Mouse (Mus musculus) retina, embryonic 14.5 days (tissue): ENCODE measurements around the gene Smco4.
A peak's percentile ranks its signal among the peaks of the same experiment; 100 is the strongest.

ENCODE experiments used
- DNase-seq: peaks from one replicate; pipeline ENCODE4 v3.0.0-alpha.2; 2015; ENCODE audit warnings: low spot score

Smco4 gene

DNA sequence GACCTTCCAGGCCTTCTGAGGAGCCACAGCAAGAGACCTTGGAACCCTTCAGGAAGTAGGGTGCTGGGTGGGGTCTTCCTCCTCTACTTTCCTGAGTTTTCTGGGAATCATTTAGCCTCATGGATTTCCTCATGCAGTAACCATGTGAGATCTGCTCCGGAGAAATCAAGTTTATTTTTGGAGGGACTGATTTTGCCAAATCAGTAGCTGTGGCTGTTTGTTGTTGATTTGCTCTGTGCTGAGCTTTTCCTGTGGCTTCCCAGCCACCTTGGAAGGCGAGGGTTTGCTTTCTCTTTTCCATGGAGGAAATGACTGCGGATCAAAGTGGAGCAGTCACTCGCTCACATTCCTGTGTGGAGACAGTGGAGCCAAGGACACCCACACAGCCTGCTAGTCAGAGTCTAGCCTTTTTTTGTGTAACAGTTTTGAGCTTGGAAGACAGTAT is 14.2 kb downstream of the Smco4 start:
- DNase-seq, result no peak

DNA sequence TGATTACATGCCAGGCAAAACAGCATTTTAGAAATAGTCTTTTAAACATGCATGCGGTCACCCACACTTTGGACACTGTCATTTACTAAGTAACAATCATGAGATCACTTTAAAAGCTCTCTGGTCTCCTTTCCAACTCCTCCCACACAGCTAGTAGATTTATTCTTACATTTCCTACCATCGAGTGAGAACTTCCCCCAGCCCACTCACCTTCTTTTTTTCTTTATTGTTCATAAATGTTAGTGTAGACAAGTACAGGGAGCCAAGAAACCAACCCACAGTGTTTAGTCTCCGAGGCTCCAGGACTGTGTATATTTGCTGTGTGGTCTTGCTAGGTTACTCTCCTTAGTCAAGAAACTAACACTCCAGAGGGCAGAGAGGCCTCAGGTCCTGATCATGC is 16.1 kb downstream of the Smco4 start:
- DNase-seq, result no peak

DNA sequence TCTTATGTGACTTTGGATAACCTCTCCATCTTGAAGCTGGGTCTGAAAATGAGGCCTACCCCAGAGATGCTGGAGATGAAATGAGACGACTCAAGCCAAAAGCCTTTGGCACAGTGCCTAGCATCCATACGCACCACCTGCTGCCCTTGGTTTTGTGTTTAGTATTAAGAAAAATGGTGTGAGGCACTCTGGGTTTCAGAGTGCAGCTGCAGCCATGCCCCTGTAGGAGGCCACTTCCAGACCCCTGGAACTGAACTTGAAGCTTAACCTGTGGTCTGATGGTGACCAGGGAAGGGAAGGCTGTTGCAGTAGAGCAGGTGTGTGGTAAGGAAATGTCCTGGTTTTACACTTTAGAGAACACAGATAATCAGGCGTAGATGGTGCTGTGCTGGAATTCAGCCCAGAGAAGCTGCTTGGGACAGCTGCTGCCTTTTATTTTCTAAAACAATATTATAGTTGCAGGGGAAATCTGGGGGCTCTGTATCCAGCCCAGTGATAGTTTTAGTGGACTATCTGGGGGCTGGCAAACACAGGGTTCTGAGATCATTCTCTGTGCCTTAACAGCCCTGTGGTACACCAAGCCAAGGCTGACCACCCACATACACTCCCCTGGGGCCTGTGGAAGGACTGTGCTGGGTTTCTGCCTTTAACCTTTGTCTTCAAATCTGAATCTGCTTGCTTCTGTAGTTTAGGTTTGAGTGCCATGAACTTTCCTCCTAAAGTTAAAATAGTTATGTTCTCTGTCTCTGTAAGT is 17.5 kb downstream of the Smco4 start:
- DNase-seq, result no peak

DNA sequence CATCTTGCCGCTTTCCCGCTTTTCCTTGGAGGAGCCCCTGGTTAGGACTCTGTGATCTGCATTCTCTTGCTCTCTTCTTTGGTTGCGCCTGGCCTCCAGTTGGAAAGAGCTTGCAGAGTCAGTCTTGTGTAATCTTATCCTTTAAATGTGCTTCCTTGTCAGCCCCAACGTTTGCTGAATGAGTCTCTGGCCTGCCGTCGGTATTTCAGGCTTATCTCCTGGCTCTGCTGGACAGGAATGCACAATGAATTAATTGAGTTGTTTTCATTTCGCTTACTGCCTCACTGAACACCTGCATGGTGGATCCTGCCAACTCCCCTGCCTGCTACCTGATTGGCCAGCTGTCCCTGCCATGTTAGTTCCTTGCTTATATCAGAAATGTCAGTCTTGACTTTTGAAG is 19.7 kb downstream of the Smco4 start:
- DNase-seq, result no peak

DNA sequence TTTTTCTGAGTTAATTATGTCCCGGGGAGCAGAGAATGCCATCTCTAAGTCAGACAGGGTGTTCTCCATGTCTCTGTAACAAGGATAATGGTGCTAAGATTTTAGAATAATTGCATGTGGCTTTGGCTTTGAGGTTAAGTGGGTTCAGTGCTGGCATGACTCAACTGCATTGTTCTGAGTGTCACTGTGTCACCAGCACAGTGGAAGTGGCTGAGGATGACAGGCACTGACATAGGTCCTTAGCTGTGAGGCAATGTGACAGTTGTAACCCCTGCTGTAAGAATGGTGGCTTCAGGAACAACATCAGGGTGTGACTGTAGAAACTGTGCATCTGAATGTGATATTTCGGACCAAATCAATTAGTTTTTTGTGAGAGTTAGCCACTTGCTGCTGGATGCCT is 22.8 kb downstream of the Smco4 start:
- peak; percentile 37 for DNase-seq

DNA sequence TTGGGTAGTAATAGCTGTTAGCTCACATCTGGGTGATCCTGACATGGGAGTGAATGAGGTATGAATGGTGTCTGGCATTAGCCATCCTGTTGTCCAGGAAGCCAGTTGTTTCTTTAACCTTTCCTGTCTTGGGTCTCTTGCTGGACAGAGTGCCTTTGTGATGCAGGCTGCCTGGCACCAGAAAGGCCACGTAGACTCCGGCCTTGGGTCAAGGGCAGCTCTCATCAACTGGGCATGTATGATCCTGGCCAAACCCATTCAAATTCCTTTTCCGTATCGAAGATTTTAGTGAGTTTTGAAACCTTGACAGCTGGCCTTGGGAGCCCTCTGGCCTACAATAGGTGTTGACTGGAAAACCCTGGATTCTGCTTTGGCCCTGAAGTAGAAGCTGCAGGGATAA is 24.7 kb downstream of the Smco4 start:
- no peak for DNase-seq

DNA sequence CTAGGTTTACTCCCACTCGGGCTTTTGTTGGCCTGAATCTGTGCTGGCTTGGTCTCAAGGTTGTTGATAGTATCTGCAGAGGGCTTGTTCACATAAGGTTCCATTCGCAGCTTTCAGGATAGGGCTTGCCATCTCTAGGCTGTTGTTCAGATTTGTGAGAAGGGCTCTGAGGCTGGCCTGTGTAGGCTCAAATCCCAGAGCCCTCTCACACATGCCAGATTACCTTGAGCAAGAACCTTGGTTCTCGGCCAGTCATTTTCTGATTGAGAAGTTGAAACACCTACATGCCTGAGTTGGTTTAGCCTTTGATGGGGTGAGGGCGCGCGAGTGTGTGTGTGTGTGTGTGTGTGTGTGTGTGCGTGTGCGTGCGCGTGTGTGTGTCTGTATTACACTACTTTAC is 29.1 kb downstream of the Smco4 start:
- no peak for DNase-seq

DNA sequence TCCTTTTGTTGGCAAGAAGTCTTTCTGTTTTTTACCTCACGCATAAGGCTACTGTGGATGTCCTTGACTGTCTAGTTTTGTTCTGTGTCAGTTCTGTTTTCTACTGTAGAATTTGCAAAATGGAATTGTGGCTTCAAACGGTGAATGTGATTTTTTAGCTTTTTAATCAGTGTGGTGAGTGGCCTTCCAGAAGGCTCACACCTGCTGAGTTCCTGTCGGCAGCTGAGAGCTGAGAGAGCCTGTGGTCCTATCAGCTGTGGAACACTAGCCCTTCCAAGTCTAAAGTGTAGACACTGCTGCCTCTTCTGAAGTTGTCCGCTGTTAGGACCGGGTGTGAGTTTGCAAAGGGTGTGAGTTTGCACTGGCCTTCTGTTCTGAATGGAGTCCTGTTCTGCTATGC is 29.7 kb downstream of the Smco4 start:
- DNase-seq, result no peak

DNA sequence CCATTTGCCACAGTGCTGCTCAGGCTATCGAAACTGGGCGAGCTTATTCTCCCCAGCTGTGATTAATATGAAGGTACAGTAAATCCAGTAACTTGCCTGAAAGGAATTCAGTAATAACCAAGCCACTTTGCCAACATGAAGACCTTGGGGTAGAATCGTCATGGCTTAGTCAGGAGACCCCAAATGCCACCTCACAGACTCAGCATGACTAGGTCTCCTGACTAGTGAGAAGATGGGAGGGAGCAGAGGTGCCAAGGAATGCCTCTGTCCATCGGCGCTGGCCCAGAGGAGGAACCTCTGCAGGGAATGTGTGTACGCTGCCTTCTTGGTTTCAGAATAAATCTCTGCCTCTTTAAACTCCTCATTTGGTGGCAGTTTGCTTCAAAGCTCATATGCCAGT is 30.4 kb downstream of the Smco4 start:
- no peak for DNase-seq

DNA sequence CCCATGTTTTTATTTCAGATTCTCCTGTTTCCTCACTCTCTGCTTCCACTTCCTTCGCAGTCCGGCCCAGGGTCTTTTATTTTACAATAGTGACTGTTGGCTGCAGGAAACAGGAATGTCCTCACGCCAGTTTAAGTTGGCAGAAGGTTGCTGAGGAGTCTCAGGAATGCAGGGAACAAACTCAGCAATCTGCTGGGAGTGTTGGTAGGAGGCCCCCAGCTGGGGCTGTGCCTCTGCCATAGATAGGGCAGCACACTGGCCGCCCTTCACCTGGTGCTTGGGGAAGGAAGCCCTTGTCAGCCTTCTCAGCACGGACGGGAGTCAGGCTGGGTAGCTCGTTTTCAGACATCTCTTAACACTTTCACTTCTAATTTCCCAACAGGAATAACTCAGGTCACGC is 32.0 kb downstream of the Smco4 start:
- DNase-seq, result no peak

DNA sequence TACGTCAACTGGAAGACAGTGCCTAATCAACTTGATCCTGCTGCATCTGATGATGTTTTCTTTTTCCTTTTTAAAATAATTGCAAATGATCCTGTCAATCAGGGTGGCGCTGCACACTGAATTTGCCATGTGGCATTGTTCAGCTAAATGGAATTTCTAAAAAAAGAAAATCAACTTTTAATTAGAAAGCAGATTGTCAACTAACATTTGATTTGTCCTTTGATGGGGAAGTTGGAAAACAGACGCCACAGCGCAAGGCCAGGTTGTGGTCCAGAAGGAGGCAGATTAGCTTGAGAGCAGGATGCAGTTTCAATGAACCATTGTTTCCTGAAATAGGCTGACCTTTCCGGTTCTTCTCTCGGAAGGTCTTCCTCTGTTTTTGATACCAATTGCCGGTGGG is 33.3 kb downstream of the Smco4 start:
- no peak for DNase-seq

DNA sequence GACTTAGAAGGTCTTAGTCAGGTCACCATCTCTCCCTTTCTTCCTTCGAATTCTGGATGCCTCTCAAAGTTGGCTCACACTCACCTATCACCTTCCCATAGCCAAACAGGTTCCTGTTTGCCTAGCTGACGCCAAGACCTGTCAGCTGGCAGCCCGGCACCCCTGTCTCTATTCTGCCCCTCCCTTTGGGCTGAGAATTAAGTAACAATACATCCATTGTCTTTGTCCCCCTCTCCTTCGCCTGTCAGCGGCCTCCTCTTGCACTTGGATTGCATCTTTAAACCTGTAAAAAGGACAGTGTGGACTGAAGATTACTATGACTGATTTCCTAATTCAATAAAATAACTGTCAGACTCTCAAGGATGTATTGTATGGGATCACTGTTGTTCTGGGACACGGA is 34.6 kb downstream of the Smco4 start:
- no peak for DNase-seq

DNA sequence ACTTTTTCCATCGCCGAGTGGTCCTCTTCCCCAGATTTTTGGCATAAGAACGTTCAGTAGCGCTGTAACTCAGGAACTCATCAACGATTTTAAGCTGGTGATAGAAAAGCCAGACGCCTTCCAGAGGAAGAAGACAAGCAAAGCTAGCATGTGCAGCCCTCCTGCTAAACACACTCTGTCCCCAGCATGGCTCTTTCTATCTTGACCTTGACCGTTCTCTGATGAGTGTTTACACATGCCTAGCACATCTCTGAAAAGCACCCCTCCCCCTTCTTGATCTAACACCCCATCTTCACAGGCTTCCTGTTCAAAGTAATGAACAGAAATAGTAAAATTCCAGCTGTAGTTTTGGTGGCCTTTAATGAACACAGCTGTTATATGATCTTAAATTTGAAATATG is 35.1 kb downstream of the Smco4 start:
- no peak for DNase-seq

DNA sequence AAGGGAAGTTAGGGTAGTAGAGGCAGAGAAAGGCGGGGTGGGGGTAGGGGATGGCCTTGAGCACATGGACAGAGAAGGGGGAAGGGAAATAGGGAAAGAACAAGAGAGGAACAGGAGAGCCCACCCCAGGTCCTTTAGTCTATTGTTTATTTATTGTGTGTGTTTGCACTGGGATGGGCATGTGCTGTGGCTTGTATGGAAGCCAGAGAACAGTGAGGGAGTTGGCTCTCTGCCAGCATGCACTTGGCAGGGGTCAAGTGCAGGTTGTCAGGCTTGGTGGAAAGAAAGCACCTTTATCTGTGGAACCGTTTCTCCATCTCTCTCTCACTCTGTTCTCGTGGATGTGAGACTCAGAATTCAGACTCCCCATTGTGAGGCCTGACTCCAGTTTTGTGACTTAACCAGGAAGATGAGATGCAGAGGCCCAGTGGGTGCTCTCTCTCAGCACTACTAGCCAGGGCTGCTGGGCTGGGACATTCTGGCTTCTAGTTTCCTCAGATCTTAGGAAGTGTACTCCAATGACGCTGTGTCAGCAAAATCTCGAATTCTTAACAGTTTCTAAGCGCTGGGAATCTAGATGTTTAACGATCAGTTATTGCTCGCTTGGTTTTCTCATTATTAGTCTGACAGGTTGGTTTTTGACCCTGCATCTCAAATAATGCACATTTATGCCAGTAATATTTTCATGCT is 36.2 kb downstream of the Smco4 start:
- DNase-seq, result peak; percentile 27

DNA sequence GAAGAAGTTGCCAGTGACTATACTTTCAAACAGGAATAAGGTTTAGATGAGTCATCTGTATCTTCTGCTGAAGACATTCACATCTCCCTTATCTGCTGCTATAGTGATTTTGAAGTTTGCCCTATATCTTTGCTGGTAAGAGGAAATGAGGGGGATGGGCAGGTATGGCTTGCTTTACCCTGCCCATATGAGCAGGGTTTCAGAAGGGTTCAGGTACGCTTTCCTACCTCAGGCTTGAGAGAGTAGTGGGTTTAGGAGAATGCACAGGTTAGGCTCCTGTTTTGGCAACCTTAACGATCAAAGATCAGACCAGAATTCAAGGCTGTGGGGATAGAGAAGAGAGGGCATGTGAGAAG is 36.7 kb downstream of the Smco4 start:
- no peak for DNase-seq

DNA sequence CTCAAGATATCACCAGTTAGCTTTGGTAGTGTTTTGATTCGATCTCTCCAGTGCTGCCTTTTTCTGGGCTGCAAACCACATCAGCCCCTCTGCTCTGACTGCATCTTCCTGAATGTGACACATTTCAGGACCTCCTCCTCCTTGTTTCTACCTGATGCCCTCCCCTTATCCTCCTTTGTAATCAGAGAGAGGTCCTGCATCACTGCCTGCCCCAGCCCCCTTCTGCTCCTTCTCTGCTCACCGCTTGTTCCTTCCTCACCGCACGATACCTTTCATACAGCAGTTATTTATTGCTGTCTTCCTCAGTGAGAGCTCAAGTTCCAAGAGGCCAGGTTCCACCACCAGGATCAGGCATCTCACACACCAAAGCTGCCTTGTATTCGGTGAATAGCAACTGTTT is 38.0 kb downstream of the Smco4 start:
- DNase-seq, result no peak

DNA sequence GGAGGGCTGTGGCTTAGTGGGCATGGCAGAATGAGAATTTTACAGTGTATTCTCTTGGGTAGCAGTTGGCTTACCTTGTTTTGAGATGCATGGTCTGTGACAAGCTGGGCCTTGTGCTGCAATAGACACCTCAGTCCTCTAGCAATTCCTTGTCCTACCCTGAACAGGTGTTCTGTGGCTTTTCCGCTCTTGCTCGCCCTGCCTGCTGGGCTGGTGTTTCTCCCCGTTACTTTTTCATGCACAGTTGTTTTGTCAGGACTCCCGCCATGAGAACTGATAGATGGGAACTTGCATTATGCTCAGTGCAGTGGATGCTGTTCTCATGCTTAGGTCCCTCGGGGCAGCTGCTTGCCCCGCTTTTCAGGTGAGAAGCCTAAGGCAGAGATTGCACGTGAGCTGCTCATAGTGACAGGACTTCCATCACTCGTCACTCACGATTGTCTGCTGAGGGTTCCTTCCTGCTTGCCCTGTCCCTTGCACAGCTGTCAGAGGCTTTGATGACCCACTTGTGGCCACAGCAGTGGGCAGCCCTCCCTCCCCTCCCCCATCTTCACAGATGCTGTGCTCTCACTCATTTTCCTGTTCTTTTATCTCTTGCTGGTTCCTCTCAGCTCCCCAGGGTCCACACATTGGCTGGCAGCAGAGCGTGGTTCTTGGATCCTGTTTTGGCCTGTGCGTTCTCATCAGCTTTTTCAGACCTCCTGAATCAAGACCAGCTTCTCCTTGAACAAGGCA is 40.3 kb downstream of the Smco4 start:
- DNase-seq, result peak; percentile 67

DNA sequence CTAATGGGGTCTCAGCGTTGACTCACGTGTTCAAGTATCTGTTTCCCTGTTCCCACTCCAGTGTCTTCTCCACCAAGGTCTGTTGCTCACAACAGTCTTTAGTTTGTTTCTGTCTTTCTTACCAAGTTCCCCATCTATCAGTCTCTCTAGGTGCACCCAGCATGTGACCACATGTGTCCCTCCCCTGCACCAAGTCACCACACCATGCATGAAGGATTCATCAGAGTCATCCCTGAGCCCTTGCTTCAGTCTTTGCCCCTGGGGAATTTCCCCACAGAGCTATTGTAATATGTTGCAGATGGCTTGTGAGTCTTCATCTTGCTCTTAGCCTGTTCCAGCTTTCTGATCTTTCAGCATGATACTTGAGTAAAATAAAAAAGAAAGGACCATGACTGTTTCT is 40.9 kb downstream of the Smco4 start:
- no peak for DNase-seq

DNA sequence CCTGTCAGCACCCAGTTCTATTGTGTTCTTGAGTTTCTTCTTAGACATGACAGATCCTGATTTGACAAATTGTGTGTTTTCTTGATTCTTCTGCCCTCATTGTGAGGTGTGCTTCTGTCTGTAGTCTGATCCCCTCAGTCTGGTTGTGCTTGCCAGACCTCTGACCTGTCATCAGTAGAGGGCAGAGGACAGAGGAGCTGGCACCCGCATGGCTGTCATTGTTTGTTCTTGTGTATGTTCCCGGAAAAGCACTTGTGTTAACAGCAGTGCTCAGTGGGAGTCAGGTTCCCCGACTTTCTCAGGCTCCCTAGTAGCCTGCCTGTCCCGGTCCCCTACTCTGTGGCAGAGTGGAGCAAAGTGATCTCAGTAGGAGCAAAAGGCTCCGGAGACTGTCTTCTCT is 42.2 kb downstream of the Smco4 start:
- peak; percentile 48 for DNase-seq

DNA sequence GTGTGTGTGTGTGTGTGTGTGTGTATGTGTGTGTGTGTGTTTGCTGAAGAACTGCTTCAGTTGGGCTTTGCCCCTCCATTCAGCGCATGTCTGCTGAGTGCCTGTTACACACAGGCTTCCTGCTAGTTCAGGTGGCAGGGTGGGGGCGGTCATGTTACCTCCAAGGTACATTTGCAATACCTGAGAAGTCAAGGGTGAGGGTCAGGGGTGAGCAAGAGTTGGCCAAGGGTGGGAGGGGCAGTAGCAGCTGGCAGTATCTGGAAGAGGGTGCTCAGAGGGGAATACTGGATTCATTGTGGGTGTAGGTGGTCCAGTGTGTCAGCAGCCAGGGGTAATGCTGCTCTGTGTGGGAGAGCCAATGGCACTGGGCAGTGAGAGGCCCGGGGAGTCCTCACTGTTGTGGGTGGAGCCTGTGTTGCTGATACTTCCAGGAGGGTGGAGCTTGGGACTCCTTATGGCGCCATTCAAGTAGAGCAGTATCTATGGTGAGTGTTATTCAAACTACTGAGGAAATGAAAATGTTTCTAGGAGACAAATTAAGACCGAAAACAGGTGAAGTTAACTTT is 43.7 kb downstream of the Smco4 start:
- DNase-seq, result no peak

DNA sequence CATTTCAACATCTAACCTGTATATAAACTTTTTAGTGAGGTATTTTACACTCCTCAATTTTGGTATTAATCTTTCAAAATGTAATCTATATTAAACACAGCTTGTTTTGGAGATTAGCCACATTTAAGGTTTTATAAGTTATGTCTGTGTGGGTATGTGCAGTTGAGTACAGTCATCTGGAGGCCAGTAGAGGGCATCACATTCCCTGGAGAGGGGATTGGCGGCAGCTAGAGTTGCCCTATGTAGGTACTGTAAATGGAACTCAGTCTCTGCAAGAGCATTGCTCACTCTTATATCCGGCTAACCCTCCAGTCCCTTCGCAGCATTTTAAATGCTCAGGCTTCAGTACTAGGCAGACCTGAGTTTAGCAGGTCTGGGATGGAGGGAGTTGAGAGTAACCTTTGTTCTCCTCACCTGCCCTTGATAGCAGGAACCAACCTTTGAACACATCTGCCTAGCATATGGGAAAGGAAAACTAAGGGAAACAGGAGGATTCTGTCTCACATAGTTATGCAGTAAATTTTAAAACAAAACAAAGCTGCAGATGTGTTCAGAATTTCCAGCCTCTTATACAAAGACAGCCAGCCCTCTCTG is 44.3 kb downstream of the Smco4 start:
- no peak for DNase-seq

DNA sequence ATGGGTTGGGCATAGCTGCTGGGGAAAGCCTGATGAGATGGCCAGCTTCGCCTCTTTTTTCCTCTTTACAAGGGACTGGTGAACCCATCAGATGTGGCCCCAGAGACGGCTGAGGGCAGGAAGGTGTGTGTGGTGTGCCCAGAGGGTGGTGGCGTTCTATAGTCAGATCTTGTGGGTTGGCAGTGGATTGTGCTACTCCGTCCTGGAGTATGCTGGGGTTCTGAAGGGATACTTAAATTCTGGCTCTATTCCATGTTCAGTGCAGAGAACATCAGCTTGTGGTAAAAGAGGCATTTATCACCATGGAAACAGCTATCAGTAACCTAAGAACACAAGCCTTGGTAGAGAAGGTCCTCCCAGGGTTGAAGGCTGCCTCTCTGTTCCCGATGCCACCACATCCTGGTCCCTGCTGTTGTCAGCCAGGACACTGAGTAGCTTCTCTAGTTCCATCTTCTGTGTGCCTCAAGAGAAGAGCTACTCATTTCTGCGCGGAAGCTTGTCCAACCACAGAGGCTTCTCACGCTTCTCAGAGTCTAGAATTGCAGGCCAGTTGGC is 45.8 kb downstream of the Smco4 start:
- DNase-seq, result no peak
